Mouse (Mus musculus) CH12.LX (cell line): ENCODE results near the gene Elk3. TPM values are rescaled to one million over a fixed set of nuclear protein-coding genes. Genes with fewer than 3 reads are reported as not detected.
A peak's percentile ranks its signal among the peaks of the same experiment; 100 is the strongest.

Experiments
- DNase-seq: peaks from one replicate; pipeline ENCODE4 v3.0.0-alpha.2; 2013; ENCODE audit errors: extremely low read depth
- H3K27ac ChIP-seq: 2 replicates; pipeline ENCODE4 v1.5.1; 2012; ENCODE audit warnings: low read depth, mild to moderate bottlenecking, control low read depth, moderate library complexity; ENCODE audit not compliant: insufficient read depth
- H3K27me3 ChIP-seq: replicated peaks from 2 replicates; pipeline ENCODE3; 2012; ENCODE audit warnings: inconsistent platforms
- H3K36me3 ChIP-seq, 2 experiments: replicated peaks in 1 of 2; 2 replicates each; pipeline versions ENCODE3 to v1.6.1; 2012; ENCODE audit warnings: inconsistent platforms in 1 of 2, low read length in 1 of 2, mild to moderate bottlenecking in 1 of 2, mixed read lengths in 1 of 2, moderate library complexity in 1 of 2; ENCODE audit not compliant: control insufficient read depth in 1 of 2, insufficient read depth in 1 of 2
- H3K4me1 ChIP-seq, 2 experiments: 2 replicates each; pipeline ENCODE4 v1.6.1; 2012; ENCODE audit warnings: inconsistent platforms in 1 of 2, moderate library complexity in 1 of 2; ENCODE audit not compliant: insufficient read depth in 2 of 2, control insufficient read depth in 1 of 2
- H3K4me2 ChIP-seq: 2 replicates; pipeline ENCODE4 v1.6.1; 2012; ENCODE audit warnings: low read depth, mild to moderate bottlenecking, control low read depth; ENCODE audit not compliant: poor library complexity, insufficient read depth, severe bottlenecking
- H3K4me3 ChIP-seq, 3 experiments: fragments of 150-350 bp in 1 of 3; sonication (generic) in 1 of 3; replicated peaks in 1 of 3; 2 replicates each; pipeline versions ENCODE3 to v1.5.1; 2011 to 2012; ENCODE audit warnings: low read depth in 2 of 3, low read length in 2 of 3, mild to moderate bottlenecking in 2 of 3, moderate library complexity in 2 of 3, control low read depth in 1 of 3, improper control_type of control experiment in 1 of 3, inconsistent platforms in 1 of 3, mixed read lengths in 1 of 3; ENCODE audit not compliant: poor library complexity in 1 of 3
- H3K79me2 ChIP-seq: replicated peaks from 2 replicates; pipeline ENCODE4 v1.6.1; 2012; ENCODE audit warnings: mild to moderate bottlenecking, moderate library complexity; ENCODE audit not compliant: control insufficient read depth, poor library complexity, insufficient read depth, severe bottlenecking; ENCODE audit errors: extremely low read depth
- H3K9ac ChIP-seq: 2 replicates; pipeline ENCODE4 v1.6.1; 2012; ENCODE audit warnings: low read depth, mild to moderate bottlenecking, control low read depth, moderate library complexity; ENCODE audit not compliant: insufficient read depth
- H3K9me3 ChIP-seq: replicated peaks from 2 replicates; pipeline ENCODE3; 2012; ENCODE audit warnings: low read length, inconsistent platforms, mixed read lengths
- BHLHE40 ChIP-seq: IDR thresholded peaks from 2 replicates; pipeline ENCODE4 v1.6.1; 2011; ENCODE audit warnings: mild to moderate bottlenecking, low read depth, low read length, improper control_type of control experiment
- CHD1 ChIP-seq: IDR thresholded peaks from 2 replicates; pipeline ENCODE4 v1.6.1; 2012; ENCODE audit warnings: low read depth, low read length, improper control_type of control experiment, inconsistent platforms
- CHD2 ChIP-seq: IDR thresholded peaks from 2 replicates; pipeline ENCODE4 v1.6.1; 2011; ENCODE audit warnings: low read length, improper control_type of control experiment
- CTCF ChIP-seq, 2 experiments: IDR thresholded peaks in 1 of 2; conservative IDR thresholded peaks in 1 of 2; 2 replicates each; pipeline ENCODE4 v1.5.1; 2011 to 2012; ENCODE audit warnings: low read depth in 2 of 2, low read length in 2 of 2, improper control_type of control experiment in 1 of 2, inconsistent platforms in 1 of 2, mild to moderate bottlenecking in 1 of 2, moderate library complexity in 1 of 2
- E2F4 ChIP-seq: IDR thresholded peaks from 2 replicates; pipeline ENCODE4 v1.6.1; 2011; ENCODE audit warnings: low read depth, low read length, improper control_type of control experiment; ENCODE audit not compliant: insufficient replicate concordance
- ELF1 ChIP-seq: IDR thresholded peaks from 2 replicates; pipeline ENCODE4 v1.6.1; 2014; ENCODE audit warnings: low read depth, mild to moderate bottlenecking, inconsistent platforms, low read length, improper control_type of control experiment
- EP300 ChIP-seq: IDR thresholded peaks from 2 replicates; pipeline ENCODE4 v1.6.1; 2011; ENCODE audit warnings: low read length, improper control_type of control experiment
- ETS1 ChIP-seq: conservative IDR thresholded peaks from 2 replicates; pipeline ENCODE4 v1.6.1; 2012; ENCODE audit warnings: low read depth, mild to moderate bottlenecking, inconsistent platforms, low read length, improper control_type of control experiment, moderate library complexity
- GABPA ChIP-seq: IDR thresholded peaks from 2 replicates; pipeline ENCODE4 v1.6.1; 2012; ENCODE audit warnings: low read depth, low read length, improper control_type of control experiment, inconsistent platforms; ENCODE audit not compliant: insufficient replicate concordance
- HCFC1 ChIP-seq: IDR thresholded peaks from 2 replicates; pipeline ENCODE4 v1.6.1; 2012; ENCODE audit warnings: low read depth, mild to moderate bottlenecking, inconsistent platforms, low read length, improper control_type of control experiment
- IRF4 ChIP-seq: IDR thresholded peaks from 2 replicates; pipeline ENCODE4 v1.6.1; 2014; ENCODE audit warnings: low read depth, mild to moderate bottlenecking, inconsistent platforms, low read length, improper control_type of control experiment
- JUND ChIP-seq: conservative IDR thresholded peaks from 2 replicates; pipeline ENCODE4 v1.6.1; 2011; ENCODE audit warnings: low read depth, low read length, improper control_type of control experiment
- KAT2A ChIP-seq: IDR thresholded peaks from 2 replicates; pipeline ENCODE4 v1.6.1; 2012; ENCODE audit warnings: low read length, improper control_type of control experiment, inconsistent platforms; ENCODE audit not compliant: insufficient replicate concordance
- MAFK ChIP-seq: IDR thresholded peaks from 2 replicates; pipeline ENCODE4 v1.6.1; 2011; ENCODE audit warnings: low read length, improper control_type of control experiment; ENCODE audit not compliant: insufficient replicate concordance
- MAX ChIP-seq: IDR thresholded peaks from 2 replicates; pipeline ENCODE4 v1.6.1; 2011; ENCODE audit warnings: low read length, improper control_type of control experiment
- MAZ ChIP-seq: IDR thresholded peaks from 2 replicates; pipeline ENCODE4 v1.6.1; 2012; ENCODE audit warnings: low read depth, mild to moderate bottlenecking, inconsistent platforms, low read length, improper control_type of control experiment, moderate library complexity
- MEF2A ChIP-seq: IDR thresholded peaks from 2 replicates; pipeline ENCODE4 v1.6.1; 2014; ENCODE audit warnings: low read depth, mild to moderate bottlenecking, inconsistent platforms, low read length, improper control_type of control experiment, borderline replicate concordance
- MXI1 ChIP-seq: IDR thresholded peaks from 2 replicates; pipeline ENCODE4 v1.6.1; 2011; ENCODE audit warnings: mild to moderate bottlenecking, low read depth, low read length, improper control_type of control experiment
- MYC ChIP-seq: IDR thresholded peaks from 2 replicates; pipeline ENCODE4 v1.6.1; 2011; ENCODE audit warnings: low read depth, mild to moderate bottlenecking, improper control_type of control experiment, low read length
- NELFE ChIP-seq: IDR thresholded peaks from 2 replicates; pipeline ENCODE4 v1.6.1; 2011; ENCODE audit warnings: low read depth, low read length, improper control_type of control experiment
- NRF1 ChIP-seq: IDR thresholded peaks from 2 replicates; pipeline ENCODE4 v1.6.1; 2014; ENCODE audit warnings: low read depth, mild to moderate bottlenecking, inconsistent platforms, low read length, improper control_type of control experiment, moderate library complexity
- PAX5 ChIP-seq: IDR thresholded peaks from 2 replicates; pipeline ENCODE4 v1.6.1; 2012; ENCODE audit warnings: low read length, inconsistent platforms, mixed read lengths
- POLR2A ChIP-seq: IDR thresholded peaks from 2 replicates; pipeline ENCODE4 v1.6.1; 2011; ENCODE audit warnings: low read depth, mild to moderate bottlenecking, improper control_type of control experiment, low read length
- POLR2AphosphoS2 ChIP-seq: IDR thresholded peaks from 2 replicates; pipeline ENCODE4 v1.6.1; 2011; ENCODE audit warnings: low read depth, low read length, improper control_type of control experiment
- RCOR1 ChIP-seq: conservative IDR thresholded peaks from 2 replicates; pipeline ENCODE4 v1.6.1; 2012; ENCODE audit warnings: low read depth, mild to moderate bottlenecking, inconsistent platforms, low read length, improper control_type of control experiment
- SIN3A ChIP-seq: IDR thresholded peaks from 2 replicates; pipeline ENCODE4 v1.6.1; 2012; ENCODE audit warnings: low read length, improper control_type of control experiment, inconsistent platforms
- SMC3 ChIP-seq: IDR thresholded peaks from 2 replicates; pipeline ENCODE4 v1.6.1; 2011; ENCODE audit warnings: low read depth, low read length, improper control_type of control experiment
- TBP ChIP-seq: conservative IDR thresholded peaks from 2 replicates; pipeline ENCODE4 v1.6.1; 2011; ENCODE audit warnings: low read depth, low read length, improper control_type of control experiment
- UBTF ChIP-seq: IDR thresholded peaks from 2 replicates; pipeline ENCODE4 v1.6.1; 2012; ENCODE audit warnings: low read depth, mild to moderate bottlenecking, inconsistent platforms, low read length, improper control_type of control experiment, moderate library complexity
- USF1 ChIP-seq: IDR thresholded peaks from 2 replicates; pipeline ENCODE4 v1.6.1; 2014; ENCODE audit warnings: low read depth, mild to moderate bottlenecking, inconsistent platforms, low read length, improper control_type of control experiment
- USF2 ChIP-seq: conservative IDR thresholded peaks from 2 replicates; pipeline ENCODE4 v1.6.1; 2011; ENCODE audit warnings: low read depth, low read length, improper control_type of control experiment
- ZC3H11A ChIP-seq: IDR thresholded peaks from 2 replicates; pipeline ENCODE4 v1.6.1; 2012; ENCODE audit warnings: low read depth, mild to moderate bottlenecking, inconsistent platforms, low read length, improper control_type of control experiment
- ZMIZ1 ChIP-seq: IDR thresholded peaks from 2 replicates; pipeline ENCODE4 v1.6.1; 2012; ENCODE audit warnings: low read depth, mild to moderate bottlenecking, inconsistent platforms, low read length, improper control_type of control experiment
- ZNF384 ChIP-seq: IDR thresholded peaks from 2 replicates; pipeline ENCODE4 v1.6.1; 2012; ENCODE audit warnings: low read depth, low read length, improper control_type of control experiment, inconsistent platforms
- dilution Hi-C: fragments of 300-500 bp; cut with MboI; formaldehyde crosslinking; loops from 2 replicates; pipeline ENCODE4 v1.14.3; 2020; ENCODE audit warnings: low sequenced_read_pairs; ENCODE audit not compliant: extremely low pct_unique_long_range_greater_than_20kb, extremely low pct_ligation_motif_present
- in situ Hi-C: fragments of 300-500 bp; cut with MboI; formaldehyde crosslinking; loops from 3 replicates; pipeline ENCODE4 v1.14.3; 2019; ENCODE audit warnings: low sequenced_read_pairs, low pct_ligation_motif_present, low pct_unique_long_range_greater_than_20kb, mixed read lengths
- polyA plus RNA-seq: library from polyadenylated mRNA; unstranded; fragments of >175 nt; gene quantifications from 2 replicates; pipeline ENCODE4 v1.2.1, GENCODE M21; 2012; ENCODE audit warnings: low read depth; ENCODE audit not compliant: insufficient read length
- total RNA-seq, 2 experiments: library from RNA; depleted of rRNA; stranded (reverse); fragments of 300-350 nt in 1 of 2; fragments of >200 nt in 1 of 2; gene quantifications; 2 replicates each; pipeline ENCODE4 v1.2.3; 2012 to 2014

The Elk3 gene
- total and polyA plus RNA-seq, 3 experiments: 20.1 to 37.0 (median 25.8) TPM

GRCm38 (mm10) chr10:93355276-93355927 is 44.5 kb upstream of the Elk3 start (continued):
- TF ChIP-seq UBTF (no peak), USF1 (no peak)
- TF ChIP-seq, all 38 proteins: peak for 25

- H3K79me2 ChIP-seq: no peaks in the 10 kb centered on the region
- H3K27ac ChIP-seq: peak overlapping the region; percentile 100
- in situ Hi-C loops: loop anchor here (10.0 kb wide), 2 partner anchors 59 to 189 kb away; partner anchors contain the start of gene Cdk17
- H3K9ac ChIP-seq: 0 out of 2 replicates have a peak overlapping the region, but pooled peaks have one; percentile 14
- peaks cover 49 to 75% of the 10 kb centered on the region in 2 experiments for H3K4me1 ChIP-seq
- H3K36me3 ChIP-seq: peaks cover 0 to 6% of the 10 kb centered on the region in 2 experiments
- peak overlapping the region; percentile 7; the same call in 1 of the 2 replicates for H3K4me2 ChIP-seq
- H3K27me3 ChIP-seq: no peaks in the 10 kb centered on the region
- H3K9me3 ChIP-seq: peaks cover 9% of the 10 kb centered on the region
- peak overlapping the region in 1 of 3 experiments; percentile 9 for H3K4me3 ChIP-seq
- peak; percentile 94 for DNase-seq
- dilution Hi-C loops: no loop called here
- TF ChIP-seq NELFE (peak; percentile 65; the same call in 1 of the 2 replicates), POLR2A (peak; percentile 46), PAX5 (no peak), POLR2AphosphoS2 (peak; percentile 73; the same call in 1 of the 2 replicates), MEF2A (peak; percentile 91), CHD2 (peak; percentile 66), KAT2A (0 out of 2 replicates have a peak, but pooled peaks have one; percentile 36), ETS1 (peak; percentile 96), NRF1 (peak; percentile 77), GABPA (no peak), CTCF (conservative IDR thresholded peaks at IDR 0.05 in 1 of 2, IDR thresholded peaks at IDR 0.05 in 1 of 2; ENCODE audit: low read depth in 2 of 2, low read length in 2 of 2) (peak in 1 of 2 experiments; percentile 45; a peak in 2 of 4 replicates), MAFK (peak; percentile 80), HCFC1 (peak; percentile 50), SMC3 (peak; percentile 42), UBTF (no peak), CHD1 (0 out of 2 replicates have a peak, but pooled peaks have one; percentile 31), TBP (peak; percentile 92), USF2 (no peak; the same call in 1 of the 2 replicates), ZMIZ1 (peak; percentile 56; the same call in 1 of the 2 replicates), RCOR1 (peak; percentile 54; the same call in 1 of the 2 replicates), IRF4 (peak; percentile 95), SIN3A (peak; percentile 76), MAZ (peak; percentile 72; the same call in 1 of the 2 replicates), ELF1 (peak; percentile 90), EP300 (peak; percentile 96), MXI1 (peak; percentile 56; the same call in 1 of the 2 replicates), JUND (peak; percentile 95), ZC3H11A (no peak), MYC (peak; percentile 81), MAX (peak; percentile 66; the same call in 1 of the 2 replicates), USF1 (peak; percentile 58), E2F4 (0 out of 2 replicates have a peak, but pooled peaks have one; percentile 36), ZNF384 (no peak), BHLHE40 (peak; percentile 95)
Observed at GRCm38 (mm10) chr10:93353545-93354326, 42.8 kb upstream of the Elk3 start.
